Mouse (Mus musculus): ENCODE measurements at regions not wholly inside any gene's neighbourhood (a gene's known extent, or its start where the extent isn't known, plus 50 kb on each side); places are given as distances from the start of the nearest gene placed in this dataset.

DNA sequence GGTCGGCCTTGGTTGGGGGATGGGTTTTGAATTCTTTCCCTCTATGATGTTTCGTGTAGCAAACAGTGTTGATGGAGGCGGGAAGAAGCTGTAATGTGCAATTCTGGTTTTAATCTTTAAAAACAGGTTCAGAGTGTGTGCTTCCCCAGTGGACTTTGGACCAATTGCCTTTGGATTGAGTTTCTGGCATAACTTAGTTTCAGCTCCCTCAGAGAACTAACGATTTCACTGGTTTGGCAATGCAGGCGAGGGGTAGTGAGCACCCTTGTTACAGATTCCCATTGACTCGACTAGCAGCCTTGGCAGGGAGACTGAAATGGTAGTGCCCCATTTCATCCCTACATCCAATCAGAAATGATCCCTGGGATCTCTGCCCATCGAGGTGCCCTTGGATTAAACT is 193.9 kb upstream of the Tmem72 start:
- no peak for TF ChIP-seq POLR2A (IDR thresholded peaks at IDR 0.05; ENCODE audit: control insufficient read depth, low read depth, low read length)
- no peak for TF ChIP-seq CTCF (IDR thresholded peaks at IDR 0.05; ENCODE audit: control insufficient read depth, insufficient read depth, insufficient replicate concordance, low read depth, low read length)

Measured in testis, adult 2 months (tissue).